Mouse (Mus musculus): ENCODE data around the gene Tbca.

Tbca gene

GRCm38 (mm10) chr13:94877991-94878745 is 89.5 kb downstream of the Tbca start:
- DNase-seq (ENCODE audit: low read depth, low spot score), result no peak

GRCm38 (mm10) chr13:94881201-94881600 is 92.5 kb downstream of the Tbca start:
- no peak for DNase-seq (ENCODE audit: low read depth, low spot score)

- no peak for DNase-seq (ENCODE audit: low read depth, low spot score)
Measured at GRCm38 (mm10) chr13:94882221-94882620, 93.5 kb downstream of the Tbca start.

GRCm38 (mm10) chr13:94882711-94883145 is 94.0 kb downstream of the Tbca start:
- DNase-seq (ENCODE audit: low read depth, low spot score), result no peak

GRCm38 (mm10) chr13:94883163-94883965 is 94.7 kb downstream of the Tbca start:
- no peak for DNase-seq (ENCODE audit: low read depth, low spot score)

GRCm38 (mm10) chr13:94883966-94884960 is 95.6 kb downstream of the Tbca start:
- DNase-seq (ENCODE audit: low read depth, low spot score), result no peak

GRCm38 (mm10) chr13:94885291-94886235 is 96.9 kb downstream of the Tbca start:
- no peak for DNase-seq (ENCODE audit: low read depth, low spot score)

Data from WW6 (cell line).